Mouse (Mus musculus) liver, embryonic 14.5 days (tissue): ENCODE measurements around the gene Syt3. TPM values are rescaled to one million over a fixed set of nuclear protein-coding genes. Genes with fewer than 3 reads are reported as not detected.

Experiments
- ATAC-seq: fragments of 200-750 bp; cut with Nextera tagmentation; 2 replicates; pipeline ENCODE4 v1.8.0; 2017; ENCODE audit warnings: moderate number of reproducible peaks, mild to moderate bottlenecking, moderate library complexity; ENCODE audit not compliant: insufficient read depth
- DNase-seq, 3 experiments: peaks; one replicate each; pipeline ENCODE4 v3.0.0-alpha.2; 2012 to 2013; ENCODE audit warnings: low read depth in 3 of 3, low spot score in 3 of 3
- H3K27ac ChIP-seq: fragments of 300-500 bp; sonication (generic); 2 replicates; pipeline ENCODE4 v1.5.1; 2014; ENCODE audit warnings: moderate library complexity, mild to moderate bottlenecking, control low read depth, inconsistent platforms
- H3K27me3 ChIP-seq: fragments of 300-500 bp; sonication (generic); 2 replicates; pipeline ENCODE4 v1.6.1; 2014; ENCODE audit warnings: mild to moderate bottlenecking, low read length, moderate library complexity; ENCODE audit not compliant: control insufficient read depth, insufficient read depth
- H3K36me3 ChIP-seq: fragments of 300-500 bp; sonication (generic); replicated peaks from 2 replicates; pipeline ENCODE4 v1.6.1; 2014; ENCODE audit warnings: low read depth; ENCODE audit not compliant: control insufficient read depth, insufficient read depth
- H3K4me1 ChIP-seq, 2 experiments: fragments of 200-500 bp in 1 of 2; fragments of 300-500 bp in 1 of 2; sonication (generic) in 1 of 2; replicated peaks; 2 replicates each; pipeline ENCODE4 v1.6.1; 2012 to 2014; ENCODE audit warnings: antibody characterized with exemption in 1 of 2, inconsistent platforms in 1 of 2, low read length in 1 of 2; ENCODE audit not compliant: control insufficient read depth in 2 of 2, insufficient read depth in 2 of 2
- H3K4me2 ChIP-seq: fragments of 300-500 bp; sonication (generic); 2 replicates; pipeline ENCODE4 v1.6.1; 2014; ENCODE audit warnings: low read depth, mild to moderate bottlenecking, control low read depth, moderate library complexity
- H3K4me3 ChIP-seq, 2 experiments: fragments of 200-500 bp in 1 of 2; fragments of 300-500 bp in 1 of 2; sonication (generic) in 1 of 2; 2 replicates each; pipeline ENCODE4 v1.5.1; 2012 to 2014; ENCODE audit warnings: low read depth in 2 of 2, low read length in 2 of 2, mild to moderate bottlenecking in 2 of 2, control low read depth in 1 of 2, inconsistent platforms in 1 of 2, moderate library complexity in 1 of 2; ENCODE audit not compliant: insufficient read depth in 1 of 2
- H3K9ac ChIP-seq: fragments of 300-500 bp; sonication (generic); replicated peaks from 2 replicates; pipeline ENCODE4 v1.6.1; 2014; ENCODE audit warnings: mild to moderate bottlenecking, control low read depth, moderate library complexity
- H3K9me3 ChIP-seq: fragments of 300-500 bp; sonication (generic); 2 replicates; pipeline ENCODE4 v1.6.1; 2016; ENCODE audit warnings: low read length, mixed read lengths; ENCODE audit not compliant: control insufficient read depth
- CTCF ChIP-seq: IDR thresholded peaks from 2 replicates; pipeline ENCODE4 v1.5.1; 2016; ENCODE audit warnings: antibody characterized with exemption, low read depth, control low read depth
- EP300 ChIP-seq: IDR thresholded peaks from 2 replicates; pipeline ENCODE4 v1.6.1; 2016; ENCODE audit warnings: antibody characterized with exemption, low read depth
- WGBS: fragments of 180-500 bp; shearing (Covaris S2); extraction: QIAGEN DNeasy Blood & Tissue Kit; methylation state at CpG from one replicate; pipeline ENCODE4 v1.1.7; 2014; ENCODE audit not compliant: insufficient replicate concordance; 5-methylcytosine and 5-hydroxymethylcytosine counted together
- polyA plus RNA-seq, 2 experiments: library from polyadenylated mRNA; depleted of rRNA in 1 of 2; stranded (reverse) in 1 of 2; unstranded in 1 of 2; fragments of >200 nt; fragmentation: Nextera tagmentation in 1 of 2; extraction: Ambion mirVana in 1 of 2; gene quantifications; 2 replicates each; pipeline versions ENCODE4 v1.2.1 to v1.2.3; 2012 to 2014

The Syt3 gene
- polyA plus RNA-seq, 2 experiments: 0.02 TPM; not detected in 1

GRCm38 (mm10) chr7:44428171-44428950 is 44.5 kb downstream of the Syt3 start:
- peaks cover 2 to 4% of the 10 kb centered on the region in 2 experiments; a peak in 3 of 4 replicates for H3K4me1 ChIP-seq
- WGBS: 6% methylated on average over 19 of the region's 38 CpGs
- no peaks in the 10 kb centered on the region for H3K36me3 ChIP-seq
- H3K27ac ChIP-seq: no peak overlapping the region
- no peak overlapping the region for H3K4me2 ChIP-seq
- ATAC-seq (no peak), DNase-seq (no peak)
- H3K9ac ChIP-seq: no peak overlapping the region
- no peaks in the 10 kb centered on the region for H3K9me3 ChIP-seq
- peaks cover 64% of the 10 kb centered on the region for H3K27me3 ChIP-seq
- no peak overlapping the region for H3K4me3 ChIP-seq
- no peak for TF ChIP-seq CTCF

GRCm38 (mm10) chr7:44428968-44429521 is 45.1 kb downstream of the Syt3 start, which contains the start of gene Lrrc4b:
Gene Lrrc4b (plus strand): TSS chr7:44429018.
- Histone ChIP-seq H3K4me1 (peaks cover 8 to 10% of the 10 kb centered on the region in 2 experiments; a peak in 3 of 4 replicates), H3K9me3 (no peaks in the 10 kb centered on the region), H3K9ac (no peak within 1 kb of the TSS), H3K36me3 (no peaks in the 10 kb centered on the region), H3K27ac (no peak within 1 kb of the TSS), H3K4me3 (peak within 1 kb of the TSS in 1 of 2 experiments; percentile 14; a peak in 1 of 4 replicates), H3K4me2 (no peak within 1 kb of the TSS; the same call in 1 of the 2 replicates), H3K27me3 (peaks cover 64% of the 10 kb centered on the region)
- TF ChIP-seq CTCF (no peak), EP300 (no peak)
- DNase-seq (no peak), ATAC-seq (no peak)
- 3% methylated on average over 58 of the region's 69 CpGs for WGBS

GRCm38 (mm10) chr7:44429534-44430488 is 45.9 kb downstream of the Syt3 start:
- WGBS: 6% methylated on average over 29 of the region's 32 CpGs
- no peak overlapping the region for H3K9ac ChIP-seq
- peaks cover 64% of the 10 kb centered on the region for H3K27me3 ChIP-seq
- no peak overlapping the region for H3K27ac ChIP-seq
- TF ChIP-seq EP300: no peak
- no peak for TF ChIP-seq CTCF
- peaks cover 8 to 11% of the 10 kb centered on the region in 2 experiments; a peak in 3 of 4 replicates for H3K4me1 ChIP-seq
- no peaks in the 10 kb centered on the region for H3K9me3 ChIP-seq
- DNase-seq (no peak), ATAC-seq (no peak)
- no peaks in the 10 kb centered on the region for H3K36me3 ChIP-seq
- H3K4me3 ChIP-seq: no peak overlapping the region
- H3K4me2 ChIP-seq: no peak overlapping the region

GRCm38 (mm10) chr7:44432550-44432949 is 48.6 kb downstream of the Syt3 start:
- TF ChIP-seq CTCF (no peak), EP300 (no peak)
- no peak overlapping the region for H3K9ac ChIP-seq
- H3K4me3 ChIP-seq: no peak overlapping the region
- H3K4me1 ChIP-seq: peaks cover 8 to 14% of the 10 kb centered on the region in 2 experiments
- ATAC-seq (no peak), DNase-seq (no peak)
- H3K36me3 ChIP-seq: no peaks in the 10 kb centered on the region
- no peak overlapping the region for H3K4me2 ChIP-seq
- 61% methylated on average over 6 of the region's 6 CpGs for WGBS
- H3K9me3 ChIP-seq: no peaks in the 10 kb centered on the region
- H3K27me3 ChIP-seq: peaks cover 48% of the 10 kb centered on the region
- H3K27ac ChIP-seq: no peak overlapping the region
